Mouse (Mus musculus) liver, embryonic 11.5 days (tissue): ENCODE results near the gene Ftl1. TPM values are rescaled to one million over a fixed set of nuclear protein-coding genes. Genes with fewer than 3 reads are reported as not detected.
A peak's percentile ranks its signal among the peaks of the same experiment; 100 is the strongest.

ENCODE experiments used
- ATAC-seq: fragments of 200-750 bp; cut with Nextera tagmentation; replicated peaks from 2 replicates; pipeline ENCODE4 v1.8.0; 2017; ENCODE audit warnings: moderate number of reproducible peaks, mild to moderate bottlenecking, moderate TSS enrichment, moderate library complexity; ENCODE audit not compliant: low FRiP score
- DNase-seq: peaks from one replicate; pipeline ENCODE4 v3.0.0-alpha.2; 2017; ENCODE audit warnings: low spot score
- H3K27ac ChIP-seq: fragments of 300-500 bp; sonication (generic); 2 replicates; pipeline ENCODE4 v1.5.1; 2014; ENCODE audit warnings: mild to moderate bottlenecking, low read depth, low read length, control low read depth
- H3K27me3 ChIP-seq: fragments of 300-500 bp; sonication (generic); replicated peaks from 2 replicates; pipeline ENCODE4 v1.6.1; 2014; ENCODE audit warnings: low read length, mixed read lengths; ENCODE audit not compliant: control insufficient read depth, insufficient read depth
- H3K36me3 ChIP-seq: fragments of 300-500 bp; sonication (generic); 2 replicates; pipeline ENCODE4 v1.6.1; 2014; ENCODE audit warnings: mild to moderate bottlenecking, low read length, moderate library complexity, mixed read lengths; ENCODE audit not compliant: control insufficient read depth, insufficient read depth
- H3K4me1 ChIP-seq: fragments of 300-500 bp; sonication (generic); replicated peaks from 2 replicates; pipeline ENCODE4 v1.6.1; 2014; ENCODE audit warnings: low read length, mixed read lengths; ENCODE audit not compliant: control insufficient read depth, insufficient read depth
- H3K4me2 ChIP-seq: fragments of 300-500 bp; sonication (generic); 2 replicates; pipeline ENCODE4 v1.6.1; 2014; ENCODE audit warnings: mild to moderate bottlenecking, control low read depth, moderate library complexity
- H3K4me3 ChIP-seq: fragments of 300-500 bp; sonication (generic); 2 replicates; pipeline ENCODE4 v1.5.1; 2014; ENCODE audit warnings: low read depth, low read length, control low read depth
- H3K9ac ChIP-seq: fragments of 300-500 bp; sonication (generic); 2 replicates; pipeline ENCODE4 v1.6.1; 2014; ENCODE audit warnings: low read depth, low read length, control low read depth
- H3K9me3 ChIP-seq: fragments of 300-500 bp; sonication (generic); 2 replicates; pipeline ENCODE4 v1.6.1; 2016; ENCODE audit warnings: low read length, inconsistent platforms, mixed read lengths; ENCODE audit not compliant: control insufficient read depth
- WGBS: fragments of 180-500 bp; shearing (Covaris S2); extraction: QIAGEN DNeasy Blood & Tissue Kit; methylation state at CpG from one replicate; pipeline ENCODE4 v1.1.7; 2014; 5-methylcytosine and 5-hydroxymethylcytosine counted together
- polyA plus RNA-seq: library from polyadenylated mRNA; unstranded; fragments of >200 nt; fragmentation: Nextera tagmentation; extraction: Ambion mirVana; gene quantifications from 2 replicates; pipeline ENCODE4 v1.2.1, GENCODE M21; 2014

The Ftl1 gene
- polyA plus RNA-seq, 1 experiment from 2014 or later: 6,297 TPM

DNA sequence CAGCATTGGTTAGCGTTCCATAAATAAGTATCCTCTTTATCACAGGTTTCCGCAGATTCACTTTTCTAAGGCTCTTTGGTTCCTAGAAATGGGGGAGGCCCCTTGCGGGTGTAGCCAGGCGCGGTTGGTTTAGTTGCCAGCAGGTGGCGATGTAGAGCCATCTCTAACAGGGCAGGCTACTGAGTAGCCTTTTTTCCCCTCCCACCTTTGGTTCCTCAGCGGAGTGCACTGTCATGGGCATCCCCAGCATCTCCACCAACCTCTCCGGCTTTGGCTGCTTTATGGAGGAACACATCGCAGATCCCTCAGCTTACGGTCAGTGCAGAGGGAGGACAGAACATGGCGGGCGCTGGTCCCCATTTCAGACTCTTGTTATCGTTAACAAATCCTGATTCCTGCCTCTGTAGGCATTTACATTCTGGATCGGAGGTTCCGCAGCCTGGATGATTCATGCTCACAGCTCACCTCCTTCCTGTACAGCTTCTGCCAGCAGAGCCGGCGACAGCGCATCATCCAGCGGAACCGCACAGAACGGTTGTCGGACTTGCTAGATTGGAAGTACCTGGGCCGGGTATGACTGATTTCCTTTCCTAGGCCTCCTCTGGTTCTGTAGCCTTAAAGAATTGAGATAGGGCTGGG is 8.2 kb downstream of the Ftl1 start:
- Histone ChIP-seq H3K9me3 (no peaks in the 10 kb centered on the region), H3K27me3 (no peaks in the 10 kb centered on the region), H3K4me3 (no peak overlapping the region), H3K36me3 (peaks cover 14% of the 10 kb centered on the region), H3K4me2 (no peak overlapping the region; the same call in 1 of the 2 replicates), H3K9ac (no peak overlapping the region), H3K4me1 (peaks cover 4% of the 10 kb centered on the region), H3K27ac (no peak overlapping the region)
- 49% methylated on average over 23 of the region's 23 CpGs for WGBS
- ATAC-seq: peak; percentile 75
- peak; percentile 80 for DNase-seq

DNA sequence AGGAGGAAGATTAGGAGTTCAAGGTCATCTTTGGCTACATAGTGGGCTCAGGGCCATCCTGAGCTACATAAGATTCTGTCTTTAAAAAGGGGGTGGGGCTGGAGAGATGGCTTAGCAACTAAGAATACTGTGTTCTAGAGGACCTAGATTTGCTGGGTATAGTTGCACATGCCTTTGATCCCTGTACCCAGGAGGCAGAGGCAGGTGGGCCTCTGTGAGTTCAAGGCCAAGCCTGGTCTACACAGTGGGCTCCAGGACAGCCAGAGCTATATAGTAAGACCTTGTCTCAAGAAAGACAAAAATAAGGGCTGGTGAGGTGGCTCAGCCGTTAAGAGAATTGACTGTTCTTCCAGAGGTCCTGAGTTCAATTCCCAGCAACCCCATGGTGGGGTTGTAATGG is 9.7 kb downstream of the Ftl1 start:
- H3K27ac ChIP-seq: no peak overlapping the region
- H3K4me2 ChIP-seq: no peak overlapping the region
- ATAC-seq (no peak), DNase-seq (no peak)
- peaks cover 4% of the 10 kb centered on the region for H3K4me1 ChIP-seq
- 79% methylated on average over 1 of the region's 1 CpGs for WGBS
- no peak overlapping the region for H3K4me3 ChIP-seq
- H3K36me3 ChIP-seq: peaks cover 10% of the 10 kb centered on the region; the same call in 1 of the 2 replicates
- no peak overlapping the region for H3K9ac ChIP-seq
- no peaks in the 10 kb centered on the region for H3K9me3 ChIP-seq
- H3K27me3 ChIP-seq: no peaks in the 10 kb centered on the region

DNA sequence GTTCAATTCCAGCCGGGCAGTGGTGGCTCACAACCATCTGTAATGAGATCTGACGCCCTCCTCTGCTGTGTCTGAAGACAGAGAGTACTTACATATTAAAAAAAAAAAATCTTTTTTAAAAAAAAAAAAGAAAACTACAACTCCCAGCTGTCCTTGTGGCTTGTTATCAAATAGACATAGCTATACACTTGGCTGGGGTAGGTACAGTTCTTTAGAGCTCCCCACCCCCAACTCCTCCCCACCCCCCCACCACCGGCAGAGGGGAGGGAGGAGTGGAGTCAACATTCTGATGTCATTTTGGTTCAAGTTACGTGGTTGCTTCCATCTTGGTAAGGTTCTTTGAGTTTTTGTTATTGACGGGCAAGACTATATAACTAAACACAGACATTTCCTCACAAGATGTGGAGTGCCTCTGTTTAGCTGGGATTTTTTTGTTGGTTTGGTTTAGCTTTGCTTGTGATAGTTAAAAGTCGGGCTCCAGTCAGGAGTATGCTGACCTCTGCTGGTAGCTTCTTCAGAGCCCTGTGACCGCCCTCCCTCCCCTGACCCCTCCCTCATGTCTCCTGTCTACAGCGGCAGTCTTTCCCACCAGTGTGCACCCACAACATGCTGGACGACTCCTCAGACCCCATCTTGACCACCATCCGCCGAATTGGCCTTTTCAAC is 12.2 kb downstream of the Ftl1 start:
- Histone ChIP-seq H3K4me2 (peak overlapping the region; percentile 51), H3K27ac (no peak overlapping the region), H3K27me3 (no peaks in the 10 kb centered on the region), H3K36me3 (peaks cover 12% of the 10 kb centered on the region; the same call in 1 of the 2 replicates), H3K4me1 (peaks cover 13% of the 10 kb centered on the region), H3K4me3 (peak overlapping the region; percentile 23), H3K9ac (peak overlapping the region; percentile 32; the same call in 1 of the 2 replicates), H3K9me3 (no peaks in the 10 kb centered on the region)
- ATAC-seq (peak; percentile 72), DNase-seq (no peak)
- 26% methylated on average over 11 of the region's 11 CpGs for WGBS

DNA sequence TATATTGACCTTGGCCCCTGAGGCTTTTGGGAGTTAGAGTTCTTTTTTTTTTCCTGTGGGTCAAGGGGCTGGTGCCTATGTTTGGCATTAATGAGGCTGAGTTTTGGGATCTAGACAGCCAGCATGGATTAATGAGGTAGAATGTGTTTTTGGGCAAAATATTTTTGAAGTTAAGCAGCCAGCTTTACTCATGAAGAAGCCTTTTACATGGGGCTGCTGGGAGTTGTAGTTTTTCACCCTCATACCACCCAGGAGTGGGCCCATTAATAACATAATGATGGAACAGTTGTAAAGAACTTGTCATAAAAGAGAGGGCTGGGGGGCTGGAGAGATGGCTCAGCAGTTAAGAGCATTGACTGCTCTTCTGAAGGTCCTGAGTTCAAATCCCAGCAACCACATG is 13.1 kb downstream of the Ftl1 start:
- Histone ChIP-seq H3K9me3 (no peaks in the 10 kb centered on the region), H3K4me2 (no peak overlapping the region), H3K4me3 (no peak overlapping the region), H3K4me1 (peaks cover 11% of the 10 kb centered on the region), H3K27ac (no peak overlapping the region), H3K9ac (no peak overlapping the region), H3K36me3 (peaks cover 12% of the 10 kb centered on the region; the same call in 1 of the 2 replicates), H3K27me3 (no peaks in the 10 kb centered on the region)
- no peak for ATAC-seq
- no peak for DNase-seq

DNA sequence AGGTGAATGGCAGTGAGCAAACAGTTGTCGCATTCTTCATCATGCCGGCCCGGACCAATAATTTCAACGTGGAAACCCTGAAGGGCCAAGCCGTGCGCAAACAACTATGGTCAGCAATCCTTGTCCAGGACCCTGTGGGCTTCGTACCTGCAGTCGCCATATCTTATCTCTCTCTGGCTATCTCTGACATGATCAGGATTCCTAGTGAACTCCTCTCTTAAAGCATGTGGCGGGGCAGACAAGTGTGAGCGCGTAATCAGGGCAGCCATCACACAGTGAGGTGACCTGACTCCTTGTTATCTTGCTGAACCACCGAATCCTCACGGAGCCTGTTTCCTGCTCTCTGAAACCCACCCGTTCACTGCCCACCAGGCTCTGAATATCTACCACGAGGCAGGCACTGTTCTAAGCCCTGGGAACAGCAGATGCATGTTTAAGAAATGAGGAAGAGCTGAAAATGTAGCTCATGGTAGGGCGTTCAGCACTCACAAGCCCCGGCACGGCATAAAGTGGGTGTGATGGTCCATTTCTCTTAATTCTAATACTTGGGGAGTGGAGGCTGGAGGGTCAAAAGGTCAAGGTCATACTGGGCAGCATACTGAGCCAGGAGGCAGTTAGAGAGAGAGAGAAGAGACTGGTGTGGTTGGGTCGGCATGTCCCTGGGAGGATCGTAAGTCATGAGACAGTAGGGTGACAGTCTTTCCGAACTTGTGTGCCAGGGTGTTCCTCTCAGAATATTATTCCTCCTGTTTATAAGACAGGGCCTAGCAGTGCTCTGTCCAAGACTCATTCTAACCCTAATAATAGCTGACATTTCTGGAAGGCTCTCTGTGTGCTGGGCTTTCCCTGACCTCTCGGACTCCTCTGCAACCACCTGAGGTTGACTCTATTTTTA is 15.9 kb downstream of the Ftl1 start:
- Histone ChIP-seq H3K4me3 (no peak overlapping the region), H3K4me2 (no peak overlapping the region), H3K36me3 (peaks cover 12% of the 10 kb centered on the region; the same call in 1 of the 2 replicates), H3K9me3 (no peaks in the 10 kb centered on the region), H3K9ac (no peak overlapping the region), H3K4me1 (peaks cover 9% of the 10 kb centered on the region), H3K27ac (no peak overlapping the region), H3K27me3 (no peaks in the 10 kb centered on the region)
- 57% methylated on average over 22 of the region's 22 CpGs for WGBS
- ATAC-seq (no peak; the same call in 1 of the 2 replicates), DNase-seq (no peak)

DNA sequence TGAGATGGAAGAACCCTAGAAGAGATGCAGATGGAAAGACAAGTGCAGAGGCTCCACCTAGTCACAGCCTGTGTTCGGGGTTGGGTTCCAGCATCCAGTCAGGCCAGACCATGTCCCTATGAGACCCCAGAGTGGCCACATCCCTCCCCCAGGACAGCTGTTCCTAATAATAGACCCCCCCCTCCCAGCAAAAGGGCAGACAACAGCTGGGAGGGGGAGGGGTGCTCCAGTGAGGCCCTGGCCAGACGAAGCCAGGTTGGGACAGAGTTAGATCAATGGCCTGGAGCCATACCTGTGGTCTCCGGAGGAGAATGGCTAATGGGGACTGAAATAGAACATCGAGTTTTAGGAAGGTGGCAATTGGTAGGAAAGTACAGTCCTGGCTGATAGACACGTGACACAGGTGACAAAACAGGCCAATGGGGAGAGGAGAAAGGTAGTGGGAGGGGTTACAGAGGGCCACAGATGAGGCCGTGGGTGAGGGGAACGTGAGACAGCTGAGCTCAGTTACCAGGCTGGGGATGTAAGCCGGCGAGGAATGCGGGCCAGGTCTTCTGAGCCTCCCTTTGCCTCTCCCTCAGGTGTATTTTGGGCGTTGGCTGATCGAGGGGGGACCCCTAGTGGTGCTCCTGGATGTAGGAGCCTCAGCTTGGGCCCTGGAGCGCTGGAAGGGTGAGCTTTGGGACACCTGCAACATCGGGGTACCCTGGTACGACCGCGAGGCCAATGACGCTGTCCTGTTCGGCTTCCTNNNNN is 22.0 kb downstream of the Ftl1 start, which contains the start of gene Ruvbl2:
TSS of gene Ruvbl2 (minus strand) at position 576 of the 756 bp plus-strand sequence.
- H3K4me1 ChIP-seq: peaks cover 31% of the 10 kb centered on the region
- DNase-seq: no peak
- WGBS: 38% methylated on average over 19 of the region's 19 CpGs
- no peak for ATAC-seq
- peaks cover 2% of the 10 kb centered on the region; the same call in 1 of the 2 replicates for H3K36me3 ChIP-seq
- 0 out of 2 replicates have a peak within 1 kb of the TSS, but pooled peaks have one; percentile 8 for H3K4me3 ChIP-seq
- H3K27me3 ChIP-seq: no peaks in the 10 kb centered on the region
- no peak within 1 kb of the TSS for H3K9ac ChIP-seq
- H3K9me3 ChIP-seq: no peaks in the 10 kb centered on the region
- H3K4me2 ChIP-seq: 0 out of 2 replicates have a peak within 1 kb of the TSS, but pooled peaks have one; percentile 4
- H3K27ac ChIP-seq: 0 out of 2 replicates have a peak within 1 kb of the TSS, but pooled peaks have one; percentile 17

DNA sequence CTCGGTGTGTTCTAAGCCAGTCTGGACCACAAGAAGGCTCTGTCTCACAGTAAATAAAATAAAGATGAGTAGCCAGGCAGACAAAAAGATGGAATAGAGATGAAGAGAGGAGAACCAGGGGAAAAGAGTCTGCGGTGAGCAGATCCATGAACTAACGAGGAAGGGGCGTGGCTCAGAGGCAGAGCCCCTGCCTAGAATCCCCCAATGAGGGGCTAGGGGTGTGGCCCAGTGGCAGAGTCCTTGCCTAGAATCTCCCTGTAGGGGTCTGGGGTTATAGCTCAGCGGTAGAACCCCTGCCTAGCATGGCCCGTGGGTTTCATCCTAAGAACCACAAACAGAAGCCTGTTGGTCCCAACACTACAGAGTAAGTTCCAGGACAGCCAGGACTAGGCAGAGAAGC is 22.6 kb downstream of the Ftl1 start:
- no peak for ATAC-seq
- Histone ChIP-seq H3K27ac (0 out of 2 replicates have a peak overlapping the region, but pooled peaks have one; percentile 17), H3K27me3 (no peaks in the 10 kb centered on the region), H3K9ac (no peak overlapping the region), H3K4me2 (0 out of 2 replicates have a peak overlapping the region, but pooled peaks have one; percentile 4), H3K9me3 (no peaks in the 10 kb centered on the region), H3K4me3 (0 out of 2 replicates have a peak overlapping the region, but pooled peaks have one; percentile 8), H3K36me3 (peaks cover 3% of the 10 kb centered on the region; the same call in 1 of the 2 replicates), H3K4me1 (peaks cover 32% of the 10 kb centered on the region)
- no peak for DNase-seq
- 31% methylated on average over 6 of the region's 6 CpGs for WGBS

DNA sequence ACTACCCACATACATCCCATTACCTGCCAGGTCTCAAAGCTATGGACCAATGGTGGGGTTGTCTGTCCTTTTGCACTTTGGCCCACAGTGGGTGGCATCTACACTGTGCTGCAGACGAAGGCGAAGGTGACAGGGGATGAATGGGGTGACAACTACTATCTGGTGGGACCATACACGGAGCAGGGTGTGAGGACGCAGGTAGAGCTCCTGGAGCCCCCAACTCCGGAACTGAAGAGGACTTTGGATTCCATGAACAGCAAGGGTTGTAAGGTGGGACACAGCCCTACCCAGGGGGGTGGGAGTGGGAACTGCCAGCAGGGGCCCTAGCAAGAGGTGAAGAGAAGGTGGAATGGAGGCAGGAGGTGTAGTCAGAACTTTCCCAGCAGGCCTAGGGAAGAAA is 23.2 kb downstream of the Ftl1 start:
- H3K27ac ChIP-seq: no peak overlapping the region
- no peak overlapping the region for H3K4me3 ChIP-seq
- no peak overlapping the region for H3K4me2 ChIP-seq
- peaks cover 5% of the 10 kb centered on the region; the same call in 1 of the 2 replicates for H3K36me3 ChIP-seq
- H3K9me3 ChIP-seq: no peaks in the 10 kb centered on the region
- DNase-seq (no peak), ATAC-seq (no peak)
- 88% methylated on average over 5 of the region's 5 CpGs for WGBS
- peaks cover 32% of the 10 kb centered on the region for H3K4me1 ChIP-seq
- H3K9ac ChIP-seq: no peak overlapping the region
- no peaks in the 10 kb centered on the region for H3K27me3 ChIP-seq
